Mouse (Mus musculus): Measurements from ENCODE around the gene Rbmxl1. TPM values are rescaled to one million over a fixed set of nuclear protein-coding genes. Genes with fewer than 3 reads are reported as not detected.
"Not testable (repeated sequence)": the region's sequence is repeated elsewhere in the genome, so short reads cannot be mapped to it uniquely, and the experiment has no call there.

Gene Rbmxl1
- 10 to 100 TPM; 14.0 to 17.6 (median 16.5) TPM for total RNA-seq (2022)

DNA sequence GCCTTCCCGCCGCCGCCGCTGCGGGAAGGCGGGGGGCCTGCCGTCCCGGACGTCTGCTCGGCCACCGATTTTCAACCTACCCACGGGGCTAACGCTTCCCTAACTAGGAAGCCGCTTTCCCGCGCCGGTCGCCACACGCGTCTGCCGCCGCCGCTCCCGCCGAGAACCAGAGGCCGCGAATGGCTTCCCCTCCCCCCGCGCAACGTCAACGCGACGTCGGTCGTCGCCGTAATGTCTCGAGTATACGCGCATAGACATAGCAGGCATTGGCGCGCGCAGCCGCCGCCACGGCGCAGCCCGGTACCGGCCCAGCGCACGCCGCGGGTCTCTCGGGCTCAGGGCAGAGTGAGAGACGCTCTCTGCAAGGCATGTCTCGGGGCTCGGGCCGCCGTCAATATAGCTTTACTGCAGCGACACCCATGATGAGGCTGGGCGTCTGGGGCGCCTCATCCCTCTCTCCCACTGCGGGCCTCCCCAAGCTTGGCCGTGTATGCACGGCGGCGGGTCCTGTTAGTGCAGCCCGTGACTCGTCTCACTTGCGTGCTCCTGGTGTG, at the start of gene Rbmxl1:
TSS of gene Rbmxl1 (minus strand) at position 180 of the 554 bp plus-strand sequence.
- peak; percentile 86 for DNase-seq (ENCODE audit: low spot score)

- no peak for DNase-seq (ENCODE audit: low spot score)
These were observed 48.2 kb upstream of the Rbmxl1 start for GRCm38 (mm10) chr8:78556773-78557434.

GRCm38 (mm10) chr8:78555817-78556216, 47.1 kb upstream of the Rbmxl1 start:
- no peak for DNase-seq (ENCODE audit: low spot score)

DNA sequence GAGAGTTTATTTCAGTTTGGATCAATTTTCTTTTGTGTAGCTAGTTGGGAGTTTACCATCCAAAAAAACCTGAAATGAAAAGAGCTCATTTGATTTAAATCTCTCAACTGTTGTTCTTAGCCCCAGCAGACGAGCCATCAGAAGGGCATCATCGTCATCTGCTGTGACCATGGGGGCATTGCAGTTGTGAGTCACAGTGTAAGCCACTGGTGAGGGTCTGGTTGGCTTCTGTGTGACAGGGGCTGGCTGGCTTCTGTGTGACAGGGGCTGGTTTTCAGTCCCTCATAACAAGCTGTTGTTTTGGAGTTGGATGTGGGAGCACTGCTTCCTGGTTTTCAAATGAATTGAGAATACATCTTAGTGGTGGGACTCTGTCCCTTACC, 42.0 kb upstream of the Rbmxl1 start:
- no peak for DNase-seq (ENCODE audit: low spot score)

- no peak for DNase-seq (ENCODE audit: low spot score)
These were observed 41.5 kb upstream of the Rbmxl1 start for GRCm38 (mm10) chr8:78549971-78550751.

DNA sequence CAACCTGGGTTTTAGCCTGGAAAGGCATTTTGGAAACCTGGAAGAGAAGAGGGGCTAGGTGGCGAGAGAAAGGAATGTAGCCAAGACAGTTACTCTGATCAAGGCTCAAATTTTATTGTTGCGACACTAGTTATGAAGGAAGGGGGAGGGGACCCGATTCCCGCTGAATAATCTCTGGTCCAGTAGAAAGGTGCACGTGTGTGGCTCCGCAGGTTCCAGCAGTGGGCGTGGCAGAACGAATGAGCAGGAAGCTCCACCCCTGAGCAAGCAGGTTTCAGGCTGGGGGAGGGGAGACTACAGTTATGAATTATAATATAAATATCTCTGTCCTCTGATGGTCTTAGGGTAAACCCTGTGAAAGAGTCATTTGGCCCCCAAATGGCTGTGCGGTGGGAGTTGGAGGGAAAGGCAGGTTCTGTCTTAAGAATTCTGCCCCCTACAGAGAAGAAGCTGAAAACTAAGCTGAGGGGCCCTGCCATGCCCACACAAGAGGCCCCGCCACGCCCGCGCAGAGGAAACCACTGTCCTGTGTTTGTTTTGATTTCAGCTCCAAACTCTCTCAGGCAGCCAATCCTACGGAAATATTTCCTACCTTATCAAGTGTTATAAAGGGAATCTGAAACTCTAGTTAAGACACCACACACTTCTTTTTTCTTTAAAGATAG, 36.6 kb upstream of the Rbmxl1 start:
- DNase-seq (ENCODE audit: low spot score): not testable (repeated sequence)

GRCm38 (mm10) chr8:78544545-78544944, 35.8 kb upstream of the Rbmxl1 start:
- DNase-seq (ENCODE audit: low spot score): no peak

GRCm38 (mm10) chr8:78543621-78544020, 34.9 kb upstream of the Rbmxl1 start:
- DNase-seq (ENCODE audit: low spot score): no peak

- DNase-seq (ENCODE audit: low spot score): not testable (repeated sequence)
These were observed 34.0 kb upstream of the Rbmxl1 start for GRCm38 (mm10) chr8:78542670-78543069.

DNA sequence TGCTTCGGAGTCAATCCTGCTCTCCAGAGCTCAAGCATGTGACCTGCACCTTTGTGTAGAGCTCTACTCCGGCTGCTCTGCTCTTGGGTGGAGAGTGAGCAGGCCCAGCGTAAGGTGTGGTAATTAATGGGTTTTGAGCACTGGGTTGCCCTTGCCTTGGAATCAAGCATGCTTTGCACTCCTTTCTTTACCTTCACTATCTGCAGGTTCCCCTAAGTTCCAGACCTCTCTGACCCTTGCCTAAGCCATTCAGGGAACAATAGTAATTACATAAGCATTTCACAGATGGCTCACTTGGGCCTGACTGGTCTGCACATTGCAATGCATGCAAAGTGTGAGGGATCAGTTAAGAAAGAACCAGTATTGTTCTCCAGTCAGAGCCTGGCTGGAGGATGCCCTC, 29.1 kb upstream of the Rbmxl1 start:
- DNase-seq (ENCODE audit: low spot score): no peak

- DNase-seq (ENCODE audit: low spot score): no peak
These were observed 28.0 kb upstream of the Rbmxl1 start for GRCm38 (mm10) chr8:78536716-78537115.

DNA sequence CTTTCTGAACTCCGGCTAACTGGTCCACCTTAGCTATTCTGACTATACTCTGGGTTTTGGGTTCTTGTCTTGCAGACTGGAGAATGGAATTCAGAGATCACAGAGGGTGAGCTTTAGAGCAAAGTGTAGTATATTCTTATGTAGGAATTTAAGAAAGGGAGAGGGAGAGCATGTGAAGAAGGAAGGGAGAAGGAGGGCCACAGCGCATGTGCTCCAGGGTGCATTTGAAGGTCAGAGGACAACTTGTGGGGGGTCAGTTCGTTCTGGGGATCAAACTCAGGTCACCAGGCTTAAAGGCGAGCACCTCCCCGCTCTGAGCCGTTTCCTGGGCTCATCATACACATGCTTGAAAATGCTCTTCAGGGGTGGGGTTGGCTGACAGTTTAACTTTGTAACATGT, 25.3 kb upstream of the Rbmxl1 start:
- no peak for DNase-seq (ENCODE audit: low spot score)

DNA sequence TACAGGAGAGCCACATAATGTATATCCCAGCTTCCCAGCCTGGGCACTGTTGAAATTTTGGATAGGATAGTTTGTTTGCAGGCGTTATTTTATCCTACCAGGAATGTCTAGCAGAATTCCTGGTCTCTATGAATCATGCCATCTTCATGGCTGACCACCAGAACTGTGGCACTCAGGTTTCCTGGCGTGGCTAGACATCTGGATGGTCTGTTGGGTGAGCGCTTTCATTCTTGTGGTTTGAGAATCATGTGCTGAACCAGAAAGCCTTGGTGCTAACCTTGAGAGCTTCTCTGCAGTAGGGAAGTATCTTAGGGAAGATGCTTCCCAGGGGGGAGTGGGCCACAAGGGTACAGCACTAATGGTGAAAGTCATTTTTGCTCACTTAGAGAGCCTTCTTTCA, 6.4 kb upstream of the Rbmxl1 start:
- no peak for DNase-seq (ENCODE audit: low spot score)

DNA sequence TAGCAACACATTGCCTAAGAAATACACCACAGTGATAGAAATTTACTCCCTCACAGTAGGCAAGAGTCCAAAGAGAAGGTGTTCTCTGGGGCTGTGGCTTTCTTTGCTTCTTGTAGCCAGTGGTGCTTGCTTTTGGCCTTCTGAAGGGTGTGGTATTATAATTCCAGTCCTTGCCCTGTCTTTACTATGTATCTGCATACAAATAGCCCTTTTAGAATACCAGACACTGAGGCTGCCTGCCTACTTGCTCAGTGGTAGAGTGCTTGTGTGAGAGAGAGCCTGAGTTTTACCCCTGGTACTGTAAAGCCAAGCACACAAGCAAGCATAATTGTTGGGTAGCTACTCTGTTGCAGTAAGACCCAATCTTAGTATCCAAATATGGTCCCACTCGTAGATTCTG, 6.0 kb upstream of the Rbmxl1 start:
- DNase-seq (ENCODE audit: low spot score): no peak

DNA sequence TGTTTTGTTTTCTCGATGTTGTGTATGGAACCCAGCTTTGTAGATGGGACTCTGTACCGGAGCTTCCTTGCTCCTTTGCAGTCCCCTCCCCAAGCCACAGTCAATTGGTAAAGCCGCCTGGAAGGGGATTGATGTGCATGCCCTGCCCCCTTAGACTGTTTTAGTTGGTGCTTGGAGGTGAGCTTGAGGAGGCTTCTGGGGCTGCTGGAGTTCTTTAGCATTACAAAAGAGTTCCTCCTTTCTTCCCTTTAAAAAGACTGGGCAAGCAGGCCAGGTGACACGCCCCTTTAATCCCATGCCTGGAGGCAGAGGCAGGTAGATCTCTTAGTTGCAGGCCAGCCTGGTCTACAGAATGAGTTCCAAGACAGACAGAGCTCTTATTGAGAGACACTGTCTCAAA, 4.4 kb upstream of the Rbmxl1 start:
- DNase-seq (ENCODE audit: low spot score): no peak

GRCm38 (mm10) chr8:78510926-78511325, 2.2 kb upstream of the Rbmxl1 start:
- no peak for DNase-seq (ENCODE audit: low spot score)

DNA sequence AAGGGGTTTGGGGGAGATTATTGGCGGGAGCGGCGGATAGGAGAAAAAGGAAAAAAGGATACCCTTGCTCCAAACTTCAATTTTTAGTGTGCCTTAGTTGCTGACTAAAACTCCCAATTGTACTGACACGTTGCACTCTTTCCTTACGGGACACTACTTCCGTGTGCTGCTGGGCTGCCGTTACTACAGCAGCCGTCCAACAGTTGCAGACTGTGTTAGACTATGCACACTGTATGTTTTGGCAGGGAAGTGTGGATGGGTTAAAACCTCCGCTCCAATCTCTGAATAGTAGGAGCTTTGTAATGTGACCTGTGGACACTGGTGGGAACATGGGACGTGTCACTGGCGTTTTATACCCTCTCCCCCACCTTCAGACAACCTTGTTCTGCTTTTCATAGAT, 1.4 kb upstream of the Rbmxl1 start:
- DNase-seq (ENCODE audit: low spot score): no peak

DNA sequence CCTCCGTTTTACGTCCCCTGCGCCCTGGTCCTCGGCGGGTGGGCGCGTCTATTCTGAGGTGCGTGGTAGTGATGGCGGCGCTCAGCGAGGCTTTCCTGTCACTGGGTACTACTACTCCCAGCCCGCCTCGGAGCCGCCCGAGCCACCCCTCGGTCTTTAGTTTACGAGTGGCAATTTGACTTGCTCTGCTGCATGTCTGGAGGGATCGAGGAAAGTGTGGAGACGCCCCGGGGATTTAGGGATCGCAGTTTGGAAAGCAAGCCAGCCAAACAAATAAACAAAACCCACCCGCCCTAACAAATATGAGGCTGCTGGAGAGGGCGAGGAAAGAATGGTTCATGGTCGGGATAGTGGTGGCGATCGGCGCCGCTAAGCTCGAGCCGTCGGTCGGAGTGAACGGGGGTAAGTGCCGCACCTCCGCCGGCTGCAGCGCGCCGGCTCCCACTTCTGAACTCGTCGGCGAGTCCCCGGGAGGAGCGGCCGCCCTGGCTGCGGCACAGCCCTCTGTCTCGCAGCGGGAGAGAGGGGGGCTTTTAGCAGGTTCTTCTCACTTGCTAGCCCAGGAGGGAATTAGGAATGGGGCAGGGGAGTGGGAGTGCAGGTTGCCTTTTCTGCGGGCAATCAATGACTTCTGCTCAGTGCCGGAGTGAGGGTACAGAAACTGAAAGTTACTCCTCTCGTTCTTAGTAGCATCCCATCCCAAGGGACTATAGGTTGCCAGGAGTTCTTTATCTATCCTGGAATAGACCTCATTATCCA, 754 bp upstream of the Rbmxl1 start, which contains the start of gene Slc10a7:
TSS of gene Slc10a7 (plus strand) at position 74 of the 759 bp plus-strand sequence.
- peak; percentile 81 for DNase-seq (ENCODE audit: low spot score)

GRCm38 (mm10) chr8:78507979-78508718, 549 bp downstream of the Rbmxl1 start:
- peak; percentile 3 for DNase-seq (ENCODE audit: low spot score)

DNA sequence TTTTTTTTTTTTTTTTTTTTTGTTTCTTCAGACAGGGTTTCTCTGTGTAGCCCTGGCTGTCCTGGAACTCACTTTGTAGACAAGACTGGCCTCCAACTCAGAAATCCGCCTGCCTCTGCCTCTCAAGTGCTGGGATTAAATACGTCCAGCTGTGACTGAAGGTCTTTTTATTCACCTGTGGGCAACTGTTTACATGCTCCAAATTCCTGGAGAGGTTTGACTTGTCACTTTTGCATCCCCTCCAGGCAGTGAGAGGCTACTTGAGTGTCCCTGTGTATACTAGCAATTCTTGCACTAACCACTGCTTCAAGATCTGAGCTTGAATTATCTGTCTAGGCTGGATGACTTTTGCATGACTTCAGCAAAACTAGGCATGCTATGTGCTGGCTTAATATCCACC, 6.0 kb downstream of the Rbmxl1 start:
- no peak for DNase-seq (ENCODE audit: low spot score)

DNA sequence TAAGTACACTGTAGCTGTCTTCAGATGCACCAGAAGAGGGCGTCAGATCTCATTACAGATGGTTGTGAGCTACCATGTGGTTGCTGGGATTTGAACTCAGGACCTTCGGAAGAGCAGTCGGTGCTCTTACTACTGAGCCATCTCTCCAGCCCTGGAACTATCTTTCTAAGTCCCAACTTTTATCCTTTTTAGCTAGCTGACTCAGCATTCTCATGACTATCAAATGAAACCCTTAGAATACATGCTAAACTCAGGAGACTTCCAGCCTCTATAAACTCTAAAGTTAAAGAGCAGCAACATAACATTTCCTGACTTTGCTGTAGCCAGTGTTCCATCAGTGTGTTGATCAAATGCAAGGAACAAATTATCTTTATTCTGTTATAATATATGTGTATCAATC, 12.4 kb downstream of the Rbmxl1 start:
- not testable (repeated sequence) for DNase-seq (ENCODE audit: low spot score)

Measured in heart, adult 8-10 months (tissue).